Mouse (Mus musculus) thymus, adult 2 months (tissue): Measurements from ENCODE around the gene Idh1.

ENCODE experiments used
- CTCF ChIP-seq: fragments of 200-500 bp; IDR thresholded peaks from 2 replicates; pipeline ENCODE4 v1.5.1; 2012; ENCODE audit warnings: mild to moderate bottlenecking, control low read depth, low read length, moderate library complexity, borderline replicate concordance; ENCODE audit not compliant: control insufficient read depth, poor library complexity, insufficient read depth; ENCODE audit errors: extremely low read depth
- POLR2A ChIP-seq: fragments of 200-500 bp; IDR thresholded peaks from 2 replicates; pipeline ENCODE4 v1.6.1; 2012; ENCODE audit warnings: mild to moderate bottlenecking, low read length, control low read depth, moderate library complexity; ENCODE audit not compliant: control insufficient read depth, poor library complexity, insufficient read depth; ENCODE audit errors: extremely low read depth

DNA sequence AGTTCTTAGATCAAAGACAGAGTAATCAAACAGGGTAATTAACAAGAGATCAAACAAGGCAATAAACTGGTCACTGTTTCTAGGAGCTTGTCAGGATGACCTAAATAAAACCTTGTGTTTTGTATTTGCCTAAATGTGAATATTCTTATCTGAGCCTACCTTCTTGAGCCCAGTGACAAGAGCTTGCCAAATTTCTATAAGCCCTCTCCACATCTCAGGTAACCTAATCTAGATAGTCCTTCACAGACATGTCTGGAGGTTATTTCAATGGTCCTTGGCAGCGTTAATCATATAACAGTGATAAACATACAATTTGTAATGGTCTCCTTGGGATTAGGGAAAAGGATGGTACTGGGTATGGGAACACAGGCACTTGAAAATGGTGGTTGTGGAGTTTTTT, 18.0 kb upstream of the Idh1 start:
- no peak for TF ChIP-seq POLR2A
- TF ChIP-seq CTCF = no peak
